Mouse (Mus musculus) neural tube, embryonic 12.5 days (tissue): ENCODE results near the gene Patl1. TPM values are rescaled to one million over a fixed set of nuclear protein-coding genes. Genes with fewer than 3 reads are reported as not detected.
A peak's percentile ranks its signal among the peaks of the same experiment; 100 is the strongest.
"Not testable (repeated sequence)": the region's sequence is repeated elsewhere in the genome, so short reads cannot be mapped to it uniquely, and the experiment has no call there.

ENCODE experiments used
- ATAC-seq: fragments of 200-750 bp; cut with Nextera tagmentation; 2 replicates; pipeline ENCODE4 v1.8.0; 2017; ENCODE audit warnings: low read depth, mild to moderate bottlenecking, moderate TSS enrichment, moderate library complexity; ENCODE audit not compliant: low FRiP score
- H3K27ac ChIP-seq: fragments of 300-500 bp; sonication (generic); 2 replicates; pipeline ENCODE4 v1.5.1; 2016
- H3K27me3 ChIP-seq: fragments of 300-500 bp; sonication (generic); replicated peaks from 2 replicates; pipeline ENCODE4 v1.6.1; 2016; ENCODE audit warnings: mild to moderate bottlenecking
- H3K36me3 ChIP-seq: fragments of 300-500 bp; sonication (generic); 2 replicates; pipeline ENCODE4 v1.6.1; 2016; ENCODE audit warnings: mild to moderate bottlenecking
- H3K4me1 ChIP-seq: fragments of 300-500 bp; sonication (generic); 2 replicates; pipeline ENCODE4 v1.6.1; 2016
- H3K4me2 ChIP-seq: fragments of 300-500 bp; sonication (generic); replicated peaks from 2 replicates; pipeline ENCODE4 v1.6.1; 2016; ENCODE audit warnings: mild to moderate bottlenecking
- H3K4me3 ChIP-seq: fragments of 300-500 bp; sonication (generic); 2 replicates; pipeline ENCODE4 v1.5.1; 2016
- H3K9ac ChIP-seq: fragments of 300-500 bp; sonication (generic); 2 replicates; pipeline ENCODE4 v1.6.1; 2016; ENCODE audit warnings: mild to moderate bottlenecking
- H3K9me3 ChIP-seq: fragments of 300-500 bp; sonication (generic); 2 replicates; pipeline ENCODE4 v1.6.1; 2016; ENCODE audit warnings: mild to moderate bottlenecking
- WGBS: fragments of 180-500 bp; shearing (Covaris S2); methylation state at CpG from one replicate; pipeline ENCODE4 v1.1.7; 2016; 5-methylcytosine and 5-hydroxymethylcytosine counted together
- polyA plus RNA-seq: library from polyadenylated mRNA; unstranded; fragments of >200 nt; fragmentation: Nextera tagmentation; extraction: Ambion mirVana; gene quantifications from 2 replicates; pipeline ENCODE4 v1.2.1, GENCODE M21; 2016

Gene Patl1
- polyA plus RNA-seq = 17.8 and 21.1 TPM in 2 replicates

DNA sequence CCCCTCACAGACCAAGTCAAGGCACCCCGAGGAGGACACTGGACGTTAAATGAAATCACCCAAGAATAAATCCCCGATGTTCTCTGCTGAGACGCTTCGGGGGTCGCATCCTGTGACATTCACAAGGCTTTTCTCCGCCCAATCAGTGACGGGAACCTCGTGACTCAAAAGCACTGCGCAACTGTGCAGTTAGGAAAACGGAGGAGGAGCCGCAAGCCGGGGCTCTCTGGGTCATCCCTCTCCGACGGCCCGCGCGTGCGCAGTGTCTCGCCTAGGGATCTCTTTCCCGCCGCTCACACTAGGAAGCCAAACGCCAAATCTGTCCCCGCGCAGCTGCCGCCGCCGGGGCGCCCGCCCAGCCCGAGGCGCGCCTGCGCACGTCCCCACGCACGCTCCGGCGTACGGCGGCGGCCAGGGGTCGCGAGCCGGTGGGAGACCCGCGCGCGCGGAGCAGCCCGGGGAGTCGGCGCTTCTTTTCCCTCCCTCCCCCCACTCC is at the start of gene Patl1:
TSS of gene Patl1 (plus strand) at position 363 of the 496 bp plus-strand sequence.
- Histone ChIP-seq H3K9ac (peak within 1 kb of the TSS; percentile 83), H3K4me2 (peak within 1 kb of the TSS; percentile 78), H3K4me1 (peaks cover 13% of the 10 kb centered on the region), H3K4me3 (peak within 1 kb of the TSS; percentile 83), H3K36me3 (peaks cover 6% of the 10 kb centered on the region; the same call in 1 of the 2 replicates), H3K9me3 (no peaks in the 10 kb centered on the region), H3K27me3 (no peaks in the 10 kb centered on the region), H3K27ac (peak within 1 kb of the TSS; percentile 83)
- WGBS = under 1% methylated on average over 50 of the region's 53 CpGs
- ATAC-seq = peak; percentile 96

DNA sequence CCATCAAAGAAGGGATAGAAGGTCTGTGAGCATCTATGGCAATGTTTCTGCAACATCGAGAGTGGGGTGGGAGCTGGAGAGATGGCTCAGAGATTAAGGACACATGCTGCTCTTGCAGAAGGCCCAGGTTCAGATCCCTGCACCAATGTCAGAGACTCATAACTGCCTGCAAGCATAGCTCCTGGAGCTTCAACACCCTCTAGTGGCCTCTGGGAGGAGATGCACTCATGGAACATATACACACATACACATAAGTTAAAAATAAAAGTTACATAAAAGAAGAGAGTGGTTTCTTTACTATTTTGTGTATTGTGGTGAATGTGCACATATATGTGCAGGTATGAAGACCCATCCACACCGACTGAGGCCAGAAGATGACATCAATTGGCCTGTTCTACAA is 44.4 kb upstream of the Patl1 start:
- no peak overlapping the region for H3K27ac ChIP-seq
- no peak overlapping the region for H3K9ac ChIP-seq
- H3K4me2 ChIP-seq = no peak overlapping the region
- H3K27me3 ChIP-seq = no peaks in the 10 kb centered on the region
- WGBS = 79% methylated on average over 2 of the region's 2 CpGs
- no peak overlapping the region for H3K4me3 ChIP-seq
- no peaks in the 10 kb centered on the region for H3K36me3 ChIP-seq
- H3K4me1 ChIP-seq = no peaks in the 10 kb centered on the region
- H3K9me3 ChIP-seq = peaks cover 3% of the 10 kb centered on the region; the same call in 1 of the 2 replicates
- no peak for ATAC-seq

DNA sequence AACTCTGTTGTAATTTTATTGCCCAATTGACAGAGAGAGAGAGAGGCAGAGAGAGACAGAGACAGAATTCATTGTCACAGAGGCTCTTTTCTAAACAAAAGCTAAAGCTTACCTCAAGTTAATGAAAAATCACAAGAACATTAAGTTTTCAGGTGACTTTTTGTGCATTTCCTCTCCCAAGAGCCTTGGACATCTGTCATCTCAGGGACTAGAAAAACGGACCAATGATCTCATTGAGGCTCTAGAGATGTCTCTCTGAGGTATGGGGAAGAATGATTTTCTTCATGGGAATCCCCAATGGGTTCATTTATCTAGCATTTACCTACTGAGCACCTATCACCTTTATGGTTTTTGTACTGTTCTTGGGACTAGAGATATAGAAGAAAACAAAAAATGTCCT is 37.2 kb upstream of the Patl1 start, which contains the start of gene Olfr1419:
TSS of gene Olfr1419 (minus strand) at position 101 of the 400 bp plus-strand sequence.
- Histone ChIP-seq H3K9ac (no peak within 1 kb of the TSS), H3K4me2 (no peak within 1 kb of the TSS), H3K4me3 (no peak within 1 kb of the TSS), H3K36me3 (no peaks in the 10 kb centered on the region), H3K4me1 (no peaks in the 10 kb centered on the region), H3K27me3 (no peaks in the 10 kb centered on the region), H3K27ac (no peak within 1 kb of the TSS), H3K9me3 (no peaks in the 10 kb centered on the region)
- 54% methylated on average over 1 of the region's 1 CpGs for WGBS
- no peak for ATAC-seq

DNA sequence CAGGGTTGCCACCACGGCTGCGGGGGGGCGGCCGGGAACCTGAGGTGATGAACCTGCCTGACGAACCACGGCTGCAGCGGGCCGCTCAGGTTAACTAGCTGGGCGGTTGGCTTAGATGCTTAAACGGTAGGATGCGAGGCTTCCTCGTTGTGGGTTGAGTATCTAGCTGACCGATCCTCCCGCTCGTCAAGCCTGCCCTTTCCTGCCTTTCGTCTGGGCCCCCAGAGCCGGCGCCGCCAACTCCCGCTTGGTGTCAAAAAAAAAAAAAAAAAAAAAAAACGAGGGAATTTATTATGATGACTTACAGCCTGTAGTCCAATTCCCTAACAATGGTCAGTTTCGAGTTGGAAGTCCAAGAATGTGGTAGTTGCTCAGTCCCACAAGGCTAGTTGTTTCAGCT is 33.8 kb upstream of the Patl1 start:
- H3K9me3 ChIP-seq, H3K36me3 ChIP-seq, ATAC-seq, H3K4me3 ChIP-seq, H3K4me1 ChIP-seq, H3K4me2 ChIP-seq, H3K9ac ChIP-seq, H3K27me3 ChIP-seq, H3K27ac ChIP-seq: not testable (repeated sequence)
- 63% methylated on average over 22 of the region's 22 CpGs for WGBS

DNA sequence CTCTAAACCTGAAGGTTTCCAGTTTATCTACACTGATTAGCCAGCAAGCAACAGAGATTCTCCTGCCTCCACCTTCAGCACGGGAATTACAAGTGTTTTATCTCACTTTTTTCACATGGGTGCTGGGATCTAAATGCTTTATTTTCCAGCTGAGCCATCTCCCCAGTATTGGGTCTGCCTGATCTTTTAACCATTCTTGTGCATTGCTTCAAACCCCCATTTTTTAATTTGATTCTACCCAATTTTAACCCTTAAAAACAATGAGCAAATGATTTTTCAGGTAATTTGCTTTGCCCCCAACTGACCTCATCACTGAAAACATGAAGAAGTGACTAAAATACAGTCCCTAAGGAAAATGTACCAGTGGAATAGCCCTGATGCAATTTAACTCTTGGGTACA is 25.9 kb upstream of the Patl1 start, which contains the start of gene Olfr1420:
TSS of gene Olfr1420 (plus strand) at position 301 of the 400 bp plus-strand sequence.
- Histone ChIP-seq H3K36me3 (no peaks in the 10 kb centered on the region), H3K4me2 (no peak within 1 kb of the TSS), H3K9ac (no peak within 1 kb of the TSS), H3K4me3 (no peak within 1 kb of the TSS), H3K27me3 (no peaks in the 10 kb centered on the region), H3K4me1 (no peaks in the 10 kb centered on the region), H3K27ac (no peak within 1 kb of the TSS), H3K9me3 (no peaks in the 10 kb centered on the region)
- 56% methylated on average over 1 of the region's 1 CpGs for WGBS
- no peak for ATAC-seq

DNA sequence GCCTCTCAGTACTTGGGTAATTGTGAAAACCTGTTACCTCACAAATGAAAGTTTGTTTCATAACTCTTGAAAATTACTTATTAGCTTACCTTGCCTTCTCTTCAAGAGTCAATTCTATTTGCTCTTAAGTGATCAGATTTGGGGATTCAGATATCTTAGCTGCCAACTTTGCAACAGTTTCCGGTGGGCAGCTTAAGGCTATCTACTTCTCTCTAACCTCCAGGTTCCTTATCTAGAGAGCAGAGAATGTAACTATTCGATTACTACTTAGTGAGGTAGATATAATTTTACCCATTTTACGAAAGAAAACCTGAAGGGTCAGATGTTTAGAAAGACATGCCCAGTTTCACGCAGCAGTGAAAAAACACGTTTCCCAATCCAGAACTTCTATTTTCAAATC is 1.2 kb upstream of the Patl1 start:
- WGBS = 94% methylated on average over 5 of the region's 5 CpGs
- H3K9ac ChIP-seq = no peak overlapping the region
- no peaks in the 10 kb centered on the region for H3K27me3 ChIP-seq
- peaks cover 6% of the 10 kb centered on the region; the same call in 1 of the 2 replicates for H3K36me3 ChIP-seq
- no peak for ATAC-seq
- peak overlapping the region; percentile 83 for H3K4me3 ChIP-seq
- H3K4me1 ChIP-seq = peaks cover 13% of the 10 kb centered on the region
- H3K9me3 ChIP-seq = no peaks in the 10 kb centered on the region
- H3K27ac ChIP-seq = no peak overlapping the region
- peak overlapping the region; percentile 78 for H3K4me2 ChIP-seq

DNA sequence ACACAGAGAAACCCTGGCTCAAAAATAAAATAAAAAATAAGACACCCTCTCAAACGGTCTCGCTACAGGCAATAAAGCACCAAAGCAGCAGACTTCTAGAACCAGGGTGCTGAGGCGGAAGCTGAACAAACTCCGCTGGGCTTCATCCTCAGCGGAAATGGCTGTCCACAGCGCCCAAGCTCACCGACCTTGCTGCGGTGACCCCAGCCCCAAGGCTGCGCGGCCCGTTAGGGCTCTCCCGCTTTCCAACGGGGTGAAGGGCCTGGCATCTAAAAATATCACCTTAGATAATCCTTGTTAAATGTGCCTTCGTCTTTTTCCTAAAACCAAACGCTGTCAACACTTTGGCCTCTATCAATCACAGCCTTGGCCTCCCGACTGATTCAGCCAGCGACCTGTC is 596 bp upstream of the Patl1 start:
- H3K36me3 ChIP-seq = peaks cover 6% of the 10 kb centered on the region; the same call in 1 of the 2 replicates
- H3K27ac ChIP-seq = peak overlapping the region; percentile 60
- peak overlapping the region; percentile 83 for H3K4me3 ChIP-seq
- H3K9ac ChIP-seq = peak overlapping the region; percentile 51
- H3K9me3 ChIP-seq = no peaks in the 10 kb centered on the region
- no peaks in the 10 kb centered on the region for H3K27me3 ChIP-seq
- peaks cover 13% of the 10 kb centered on the region for H3K4me1 ChIP-seq
- ATAC-seq = peak; percentile 52
- 5% methylated on average over 17 of the region's 17 CpGs for WGBS
- peak overlapping the region; percentile 78 for H3K4me2 ChIP-seq

DNA sequence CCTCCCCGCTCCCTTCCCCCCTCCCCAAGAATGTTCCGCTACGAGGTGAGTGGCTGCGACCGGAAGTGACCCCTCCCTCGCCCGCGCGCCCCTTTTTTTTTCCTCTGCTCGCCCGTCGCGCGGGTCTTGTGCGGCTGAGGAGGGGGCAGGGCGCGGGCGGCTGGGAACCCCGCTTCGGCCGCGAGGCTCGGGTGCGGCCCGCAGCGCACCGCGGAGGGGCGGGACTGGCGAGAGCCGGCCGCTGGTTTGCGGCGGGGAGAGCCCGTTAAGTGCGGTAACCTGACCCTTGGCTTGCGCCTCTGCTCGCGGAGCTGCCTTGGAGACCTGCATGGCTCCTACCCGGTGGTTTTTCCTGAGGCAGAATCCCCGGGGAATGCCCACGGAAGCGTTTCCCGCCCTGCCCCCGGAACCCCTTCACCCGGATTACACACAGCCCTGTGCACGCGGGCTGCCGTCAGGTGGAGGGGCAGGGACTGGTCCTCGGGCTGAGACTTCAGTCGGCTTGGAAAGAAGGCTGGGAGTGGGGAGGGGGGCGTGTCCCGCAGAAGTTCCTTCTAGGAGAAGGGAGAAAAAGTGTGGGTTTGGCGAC is 428 bp downstream of the Patl1 start:
- peak overlapping the region; percentile 83 for H3K9ac ChIP-seq
- no peaks in the 10 kb centered on the region for H3K27me3 ChIP-seq
- WGBS = 1% methylated on average over 45 of the region's 54 CpGs
- H3K4me3 ChIP-seq = peak overlapping the region; percentile 83
- peaks cover 13% of the 10 kb centered on the region for H3K4me1 ChIP-seq
- ATAC-seq = peak; percentile 71
- peak overlapping the region; percentile 83 for H3K27ac ChIP-seq
- H3K4me2 ChIP-seq = peak overlapping the region; percentile 78
- peaks cover 6% of the 10 kb centered on the region; the same call in 1 of the 2 replicates for H3K36me3 ChIP-seq
- no peaks in the 10 kb centered on the region for H3K9me3 ChIP-seq

DNA sequence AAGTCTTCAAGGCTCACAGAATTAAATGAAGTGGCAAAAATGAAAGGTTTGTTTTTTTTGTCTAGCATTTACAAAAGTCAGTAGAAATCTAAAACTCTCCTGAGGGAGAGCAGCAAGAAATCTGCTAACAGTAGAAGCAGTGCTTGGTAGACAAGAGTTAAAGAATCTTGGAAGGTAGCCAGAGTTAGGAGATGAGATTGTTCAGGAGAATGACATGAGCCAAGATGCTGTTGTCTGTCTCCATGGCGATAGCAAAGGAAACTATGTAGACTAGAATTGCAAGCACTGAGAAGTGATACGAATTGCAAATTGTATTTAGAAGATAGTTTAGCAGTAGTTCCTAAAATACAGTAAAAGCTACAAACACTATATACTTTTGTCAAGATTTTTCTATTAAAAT is 3.6 kb downstream of the Patl1 start:
- no peak overlapping the region for H3K4me3 ChIP-seq
- peaks cover 13% of the 10 kb centered on the region for H3K4me1 ChIP-seq
- H3K9me3 ChIP-seq = no peaks in the 10 kb centered on the region
- no peak for ATAC-seq
- H3K9ac ChIP-seq = no peak overlapping the region
- no peaks in the 10 kb centered on the region for H3K27me3 ChIP-seq
- WGBS = 48% methylated on average over 2 of the region's 2 CpGs
- H3K4me2 ChIP-seq = no peak overlapping the region
- no peak overlapping the region for H3K27ac ChIP-seq
- peaks cover 16% of the 10 kb centered on the region for H3K36me3 ChIP-seq

DNA sequence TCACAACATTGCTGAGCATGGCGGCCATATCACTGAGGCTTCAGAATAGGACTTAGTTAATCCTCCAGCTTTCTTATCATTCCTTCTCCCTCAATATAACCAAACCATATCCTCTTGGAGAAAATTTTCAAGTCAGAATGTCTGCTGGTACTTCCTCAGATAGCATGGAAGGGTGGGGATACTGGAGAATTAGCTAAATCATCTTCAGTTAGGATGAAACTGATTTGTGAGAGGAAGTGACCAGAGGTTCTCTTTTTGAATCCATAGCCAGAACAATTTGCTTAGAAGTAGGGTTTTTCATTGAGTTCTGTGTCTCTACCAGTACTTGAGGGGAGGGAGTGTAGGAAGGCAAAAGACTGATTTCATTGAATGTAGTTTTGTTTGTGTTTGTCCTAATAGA is 9.9 kb downstream of the Patl1 start:
- WGBS = 83% methylated on average over 1 of the region's 1 CpGs
- no peak for ATAC-seq
- H3K36me3 ChIP-seq = peaks cover 58% of the 10 kb centered on the region
- no peaks in the 10 kb centered on the region for H3K4me1 ChIP-seq
- H3K9me3 ChIP-seq = no peaks in the 10 kb centered on the region
- H3K4me2 ChIP-seq = no peak overlapping the region
- H3K9ac ChIP-seq = no peak overlapping the region
- no peak overlapping the region for H3K4me3 ChIP-seq
- H3K27me3 ChIP-seq = no peaks in the 10 kb centered on the region
- no peak overlapping the region for H3K27ac ChIP-seq

DNA sequence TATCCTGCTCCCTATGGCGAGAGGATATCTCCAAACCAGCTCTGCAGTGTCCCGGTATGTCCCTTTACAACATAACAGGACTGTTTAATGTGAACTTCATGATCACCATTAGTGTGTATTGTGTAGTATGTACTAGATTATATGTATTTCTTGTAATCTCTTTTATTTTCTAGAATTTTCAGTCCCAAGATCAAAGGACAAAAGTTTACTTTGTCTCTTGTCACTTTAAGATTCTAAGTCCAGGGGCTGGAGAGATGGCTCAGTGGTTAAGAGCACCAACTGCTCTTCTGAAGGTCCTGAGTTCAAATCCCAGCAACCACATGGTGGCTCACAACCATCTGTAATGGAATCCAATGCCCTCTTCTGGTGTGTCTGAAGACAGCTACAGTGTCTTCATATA is 10.3 kb downstream of the Patl1 start:
- peaks cover 62% of the 10 kb centered on the region for H3K36me3 ChIP-seq
- H3K27me3 ChIP-seq, H3K4me1 ChIP-seq, H3K9me3 ChIP-seq, H3K4me3 ChIP-seq, H3K4me2 ChIP-seq, H3K27ac ChIP-seq, ATAC-seq, H3K9ac ChIP-seq: not testable (repeated sequence)
- 99% methylated on average over 2 of the region's 2 CpGs for WGBS

DNA sequence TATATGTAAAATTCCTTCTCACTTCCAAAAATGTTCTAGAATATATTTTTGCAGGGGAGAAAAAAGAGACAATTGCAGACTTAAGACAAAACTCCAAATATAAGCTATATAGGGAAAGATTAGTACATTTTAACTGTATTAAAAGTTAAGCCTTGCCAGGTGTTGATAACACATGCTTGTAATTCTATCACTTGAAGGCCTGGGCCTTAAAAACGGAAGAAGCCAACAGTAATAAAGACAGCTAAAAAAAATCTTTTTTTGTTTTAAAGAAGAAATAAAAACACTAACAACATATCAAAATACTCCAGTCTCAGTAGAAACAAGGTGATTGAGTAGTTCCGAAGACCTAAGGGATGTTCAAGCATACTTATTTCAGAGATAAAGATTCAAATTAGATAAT is 14.2 kb downstream of the Patl1 start:
- Histone ChIP-seq H3K9ac (no peak overlapping the region), H3K27ac (no peak overlapping the region), H3K4me1 (no peaks in the 10 kb centered on the region), H3K36me3 (peaks cover 76% of the 10 kb centered on the region), H3K4me2 (no peak overlapping the region), H3K4me3 (no peak overlapping the region), H3K27me3 (no peaks in the 10 kb centered on the region), H3K9me3 (no peaks in the 10 kb centered on the region)
- WGBS = 93% methylated on average over 2 of the region's 2 CpGs
- no peak for ATAC-seq
